Mouse (Mus musculus) cerebellum, adult 2 months (tissue): ENCODE results near the gene Abcc5.

ENCODE experiments used
- CTCF ChIP-seq: fragments of 200-500 bp; IDR thresholded peaks from 2 replicates; pipeline ENCODE4 v1.5.1; 2011; ENCODE audit warnings: low read depth, mild to moderate bottlenecking, control low read depth, low read length, moderate library complexity, borderline replicate concordance; ENCODE audit not compliant: insufficient read depth
- POLR2A ChIP-seq: fragments of 200-500 bp; IDR thresholded peaks from 2 replicates; pipeline ENCODE4 v1.6.1; 2011; ENCODE audit warnings: low read length, control low read depth, borderline replicate concordance; ENCODE audit not compliant: insufficient read depth

DNA sequence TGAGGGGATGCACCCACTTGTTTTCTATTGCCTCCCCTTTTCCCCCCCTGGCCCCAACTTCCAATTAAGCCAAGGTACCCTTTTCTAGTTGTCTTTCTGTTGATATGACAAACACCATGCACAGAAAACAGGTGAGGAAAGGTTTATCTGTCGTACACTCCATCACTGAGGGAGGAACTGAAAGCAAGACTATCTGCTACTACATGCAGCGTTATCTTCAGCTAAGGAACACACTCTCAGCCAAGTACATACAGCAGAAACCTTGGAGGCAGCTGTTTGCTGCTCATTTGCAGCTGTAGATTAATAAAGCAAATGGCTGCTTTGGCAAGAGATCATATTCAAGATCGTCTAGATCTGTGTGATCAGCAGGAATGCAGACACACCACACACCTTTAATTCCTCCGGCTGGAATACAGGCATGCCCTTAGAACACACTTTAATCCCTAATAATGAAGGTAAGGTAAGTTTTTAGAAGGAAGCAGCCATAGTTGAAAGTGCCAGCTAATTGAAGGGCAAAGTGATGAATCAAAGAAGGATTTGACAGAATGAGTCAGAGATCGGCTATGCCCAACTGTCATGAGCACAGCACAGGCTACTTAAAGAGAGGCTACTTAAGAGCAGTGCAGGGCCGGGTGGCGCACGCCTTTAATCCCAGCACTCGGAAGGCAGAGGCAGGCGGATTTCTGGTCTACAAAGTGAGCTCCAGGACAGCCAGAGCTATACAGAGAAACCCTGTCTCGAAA lies 12.7 kb upstream of the Abcc5 start:
- TF ChIP-seq POLR2A (no peak), CTCF (no peak)
